Mouse (Mus musculus): ENCODE data around the gene Psmd1. TPM values are rescaled to one million over a fixed set of nuclear protein-coding genes. Genes with fewer than 3 reads are reported as not detected.
A peak's percentile ranks its signal among the peaks of the same experiment; 100 is the strongest.
"Not testable (repeated sequence)": the region's sequence is repeated elsewhere in the genome, so short reads cannot be mapped to it uniquely, and the experiment has no call there.

Gene Psmd1
- polyA plus RNA-seq (2014; fragmentation: Nextera tagmentation; extraction: Ambion mirVana), result 221 and 225 TPM in 2 replicates

- Histone ChIP-seq H3K27ac (ENCODE audit: low read depth, low read length) (0 out of 2 replicates have a peak within 1 kb of the TSS, but pooled peaks have one; percentile 37), H3K9ac (ENCODE audit: low read length) (peak within 1 kb of the TSS; percentile 97), H3K27me3 (ENCODE audit: control insufficient read depth, insufficient read depth, low read length) (no peaks in the 10 kb centered on the region), H3K4me3 (ENCODE audit: low read depth, low read length) (peak within 1 kb of the TSS; percentile 97), H3K9me3 (ENCODE audit: control insufficient read depth, low read length) (no peaks in the 10 kb centered on the region), H3K36me3 (ENCODE audit: control insufficient read depth, insufficient read depth, low read length) (no peaks in the 10 kb centered on the region), H3K4me1 (replicated peaks; ENCODE audit: control insufficient read depth, insufficient read depth, low read length) (no peaks in the 10 kb centered on the region; the same call in 1 of the 2 replicates), H3K4me2 (ENCODE audit: low read depth, low read length, severe bottlenecking) (peak within 1 kb of the TSS; percentile 94)
- WGBS, result under 1% methylated on average over 47 of the region's 47 CpGs
- DNase-seq (ENCODE audit: low spot score) (peak; percentile 93), ATAC-seq (replicated peaks; ENCODE audit: low FRiP score) (peak; percentile 92)
These were observed at the start of gene Psmd1 for GRCm38 (mm10) chr1:86064271-86064991. TSS of gene Psmd1 (plus strand) at chr1:86064387.

DNA sequence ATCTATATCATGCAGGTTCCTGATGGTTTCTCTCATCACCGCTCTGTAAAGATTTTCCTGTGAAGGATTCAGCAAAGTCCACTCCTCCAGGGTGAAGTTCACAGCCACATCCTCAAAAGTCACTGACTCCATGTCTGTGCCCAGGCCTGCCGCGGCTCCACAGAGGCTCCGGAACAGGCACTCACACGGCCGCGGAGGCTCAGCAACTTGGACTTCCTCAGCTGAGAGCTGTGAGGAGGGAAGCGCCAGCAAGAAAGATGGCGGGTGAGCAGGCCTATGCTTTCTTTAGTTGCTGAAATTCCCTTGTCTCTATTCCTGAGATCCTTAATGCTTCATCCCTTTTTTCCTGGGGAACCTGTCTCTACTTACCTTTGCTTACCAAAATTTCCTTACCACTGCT lies 48.4 kb upstream of the Psmd1 start:
- H3K36me3 ChIP-seq (ENCODE audit: control insufficient read depth, insufficient read depth, low read length); H3K9me3 ChIP-seq (ENCODE audit: control insufficient read depth, low read length); ATAC-seq (replicated peaks; ENCODE audit: low FRiP score); H3K4me3 ChIP-seq (ENCODE audit: low read depth, low read length); H3K4me1 ChIP-seq (replicated peaks; ENCODE audit: control insufficient read depth, insufficient read depth, low read length); DNase-seq (ENCODE audit: low spot score); H3K27ac ChIP-seq (ENCODE audit: low read depth, low read length); H3K9ac ChIP-seq (ENCODE audit: low read length); H3K4me2 ChIP-seq (ENCODE audit: low read depth, low read length, severe bottlenecking): not testable (repeated sequence)
- H3K27me3 ChIP-seq (ENCODE audit: control insufficient read depth, insufficient read depth, low read length), result peaks cover 14% of the 10 kb centered on the region
- 93% methylated on average over 9 of the region's 9 CpGs for WGBS

- H3K27me3 ChIP-seq (ENCODE audit: control insufficient read depth, insufficient read depth, low read length), result peaks cover 14% of the 10 kb centered on the region
- H3K4me3 ChIP-seq (ENCODE audit: low read depth, low read length), result no peak within 1 kb of the TSS
- WGBS, result 92% methylated on average over 8 of the region's 8 CpGs
- no peaks in the 10 kb centered on the region for H3K36me3 ChIP-seq (ENCODE audit: control insufficient read depth, insufficient read depth, low read length)
- no peak for ATAC-seq (replicated peaks; ENCODE audit: low FRiP score)
- H3K27ac ChIP-seq (ENCODE audit: low read depth, low read length), result no peak within 1 kb of the TSS
- no peak for DNase-seq (ENCODE audit: low spot score)
- H3K4me1 ChIP-seq (replicated peaks; ENCODE audit: control insufficient read depth, insufficient read depth, low read length), result no peaks in the 10 kb centered on the region; the same call in 1 of the 2 replicates
- no peaks in the 10 kb centered on the region for H3K9me3 ChIP-seq (ENCODE audit: control insufficient read depth, low read length)
- H3K4me2 ChIP-seq (ENCODE audit: low read depth, low read length, severe bottlenecking), result no peak within 1 kb of the TSS
- no peak within 1 kb of the TSS for H3K9ac ChIP-seq (ENCODE audit: low read length)
These were observed 47.7 kb upstream of the Psmd1 start, which contains the start of gene Spata3 for GRCm38 (mm10) chr1:86016516-86016915. TSS of gene Spata3 (plus strand) at chr1:86016816.

DNA sequence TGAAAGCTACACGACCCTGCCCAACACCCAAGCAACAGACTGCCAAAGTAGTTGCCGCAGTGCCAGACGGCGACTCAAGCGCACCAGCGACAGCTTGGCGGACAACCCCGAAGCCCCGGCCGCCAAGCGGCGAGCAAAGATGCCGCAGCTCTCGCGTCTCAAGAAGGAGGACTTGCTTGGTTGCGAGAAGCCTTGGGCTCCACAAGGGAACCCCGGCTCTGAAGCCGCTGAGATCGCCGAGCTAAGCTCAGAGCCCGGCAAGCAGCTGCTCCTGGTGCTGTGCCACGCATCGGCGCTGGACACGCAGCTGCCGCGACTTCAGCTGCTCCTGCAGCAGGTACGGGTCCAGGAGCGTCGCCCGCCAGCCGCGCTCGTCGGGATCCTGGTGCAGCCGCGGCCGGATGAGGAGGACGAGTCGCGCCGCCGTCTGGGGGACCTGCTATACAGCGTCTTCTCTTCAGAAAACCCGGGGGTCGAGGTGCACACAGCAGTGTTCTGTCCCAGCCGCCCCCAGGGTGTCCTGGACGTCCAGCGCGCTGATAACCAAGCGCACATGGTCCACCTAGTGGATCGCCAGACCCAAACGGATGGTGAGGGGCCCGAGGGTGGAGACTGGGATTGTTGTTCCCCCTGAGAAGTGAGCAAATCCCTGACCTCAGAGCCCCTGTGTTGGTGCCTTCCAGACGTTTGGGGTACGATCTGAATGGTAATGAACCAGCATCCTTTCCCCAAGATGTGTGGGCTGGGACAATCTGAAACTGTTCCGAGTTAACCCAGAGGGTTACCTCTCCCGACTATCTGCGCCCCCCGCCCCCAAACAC lies 45.7 kb upstream of the Psmd1 start:
- Histone ChIP-seq H3K4me1 (replicated peaks; ENCODE audit: control insufficient read depth, insufficient read depth, low read length) (no peaks in the 10 kb centered on the region; the same call in 1 of the 2 replicates), H3K27me3 (ENCODE audit: control insufficient read depth, insufficient read depth, low read length) (peaks cover 14% of the 10 kb centered on the region), H3K4me3 (ENCODE audit: low read depth, low read length) (peak overlapping the region; percentile 43), H3K36me3 (ENCODE audit: control insufficient read depth, insufficient read depth, low read length) (no peaks in the 10 kb centered on the region), H3K27ac (ENCODE audit: low read depth, low read length) (no peak overlapping the region), H3K9ac (ENCODE audit: low read length) (peak overlapping the region; percentile 56), H3K9me3 (ENCODE audit: control insufficient read depth, low read length) (no peaks in the 10 kb centered on the region), H3K4me2 (ENCODE audit: low read depth, low read length, severe bottlenecking) (peak overlapping the region; percentile 97)
- peak; percentile 88 for DNase-seq (ENCODE audit: low spot score)
- ATAC-seq (replicated peaks; ENCODE audit: low FRiP score), result peak; percentile 60
- 3% methylated on average over 60 of the region's 60 CpGs for WGBS

- 70% methylated on average over 11 of the region's 11 CpGs for WGBS
These were observed 42.7 kb upstream of the Psmd1 start for GRCm38 (mm10) chr1:86021365-86021989.

GRCm38 (mm10) chr1:86032273-86032987 lies 31.8 kb upstream of the Psmd1 start:
- 13% methylated on average over 11 of the region's 11 CpGs for WGBS
- H3K27ac ChIP-seq (ENCODE audit: low read depth, low read length), result no peak overlapping the region
- no peak for ATAC-seq (replicated peaks; ENCODE audit: low FRiP score)
- H3K4me2 ChIP-seq (ENCODE audit: low read depth, low read length, severe bottlenecking), result no peak overlapping the region
- no peak overlapping the region for H3K4me3 ChIP-seq (ENCODE audit: low read depth, low read length)
- no peaks in the 10 kb centered on the region for H3K36me3 ChIP-seq (ENCODE audit: control insufficient read depth, insufficient read depth, low read length)
- H3K27me3 ChIP-seq (ENCODE audit: control insufficient read depth, insufficient read depth, low read length), result no peaks in the 10 kb centered on the region
- H3K9me3 ChIP-seq (ENCODE audit: control insufficient read depth, low read length), result no peaks in the 10 kb centered on the region
- no peak overlapping the region for H3K9ac ChIP-seq (ENCODE audit: low read length)
- no peak for DNase-seq (ENCODE audit: low spot score)
- 0 out of 2 replicates have a peak, but pooled peaks cover 3% of the 10 kb centered on the region for H3K4me1 ChIP-seq (replicated peaks; ENCODE audit: control insufficient read depth, insufficient read depth, low read length)

More at GRCm38 (mm10) chr1:86021365-86021989, 42.7 kb upstream of the Psmd1 start:
- DNase-seq (ENCODE audit: low spot score) (no peak), ATAC-seq (replicated peaks; ENCODE audit: low FRiP score) (no peak)
- peaks cover 14% of the 10 kb centered on the region for H3K27me3 ChIP-seq (ENCODE audit: control insufficient read depth, insufficient read depth, low read length)
- no peak overlapping the region for H3K27ac ChIP-seq (ENCODE audit: low read depth, low read length)
- H3K4me1 ChIP-seq (replicated peaks; ENCODE audit: control insufficient read depth, insufficient read depth, low read length), result no peaks in the 10 kb centered on the region; the same call in 1 of the 2 replicates
- no peak overlapping the region for H3K4me3 ChIP-seq (ENCODE audit: low read depth, low read length)
- H3K4me2 ChIP-seq (ENCODE audit: low read depth, low read length, severe bottlenecking), result no peak overlapping the region
- H3K9me3 ChIP-seq (ENCODE audit: control insufficient read depth, low read length), result no peaks in the 10 kb centered on the region
- no peaks in the 10 kb centered on the region for H3K36me3 ChIP-seq (ENCODE audit: control insufficient read depth, insufficient read depth, low read length)
- H3K9ac ChIP-seq (ENCODE audit: low read length), result no peak overlapping the region

- no peak for DNase-seq (ENCODE audit: low spot score)
- no peak for ATAC-seq (replicated peaks; ENCODE audit: low FRiP score)
- Histone ChIP-seq H3K36me3 (ENCODE audit: control insufficient read depth, insufficient read depth, low read length) (no peaks in the 10 kb centered on the region), H3K9me3 (ENCODE audit: control insufficient read depth, low read length) (no peaks in the 10 kb centered on the region), H3K4me3 (ENCODE audit: low read depth, low read length) (no peak overlapping the region), H3K4me2 (ENCODE audit: low read depth, low read length, severe bottlenecking) (no peak overlapping the region), H3K4me1 (replicated peaks; ENCODE audit: control insufficient read depth, insufficient read depth, low read length) (no peaks in the 10 kb centered on the region), H3K9ac (ENCODE audit: low read length) (no peak overlapping the region), H3K27me3 (ENCODE audit: control insufficient read depth, insufficient read depth, low read length) (no peaks in the 10 kb centered on the region), H3K27ac (ENCODE audit: low read depth, low read length) (no peak overlapping the region)
- WGBS, result 78% methylated on average over 3 of the region's 3 CpGs
These were observed 25.8 kb upstream of the Psmd1 start for GRCm38 (mm10) chr1:86038191-86038951.
